Mouse (Mus musculus): ENCODE data around the gene Prpf40b. TPM values are rescaled to one million over a fixed set of nuclear protein-coding genes. Genes with fewer than 3 reads are reported as not detected.

Gene Prpf40b
- total and polyA plus RNA-seq, 3 experiments: 24.7 to 46.4 TPM; not detected in 1

GRCm38 (mm10) chr15:99334500-99334899 is 39.6 kb downstream of the Prpf40b start:
- Histone ChIP-seq H3K9me3 (replicated peaks; ENCODE audit: insufficient read depth, low read length) (no peaks in the 10 kb centered on the region), H3K9ac (ENCODE audit: control insufficient read depth, low read depth, low read length, poor library complexity, severe bottlenecking) (no peak overlapping the region), H3K36me3 (ENCODE audit: control insufficient read depth in 1 of 2, insufficient read depth in 2 of 2, low read length in 2 of 2) (peaks cover 0 to 25% of the 10 kb centered on the region in 2 experiments; a peak in 2 of 4 replicates), H3K79me2 (ENCODE audit: control insufficient read depth, insufficient read depth, low read length, poor library complexity) (no peaks in the 10 kb centered on the region), H3K27me3 (ENCODE audit: control insufficient read depth in 1 of 2, insufficient read depth in 2 of 2, low read length in 2 of 2) (peaks cover 0 to 1% of the 10 kb centered on the region in 2 experiments; a peak in 1 of 4 replicates), H3K27ac (ENCODE audit: control insufficient read depth, low read depth, low read length) (no peak overlapping the region), H3K4me3 (ENCODE audit: control insufficient read depth in 1 of 2, insufficient read depth in 1 of 2, low read depth in 2 of 2, low read length in 2 of 2) (no peak overlapping the region), H3K4me1 (ENCODE audit: control insufficient read depth in 1 of 2, insufficient read depth in 2 of 2, low read length in 2 of 2) (peaks cover 9 to 35% of the 10 kb centered on the region in 2 experiments)
- no peak for DNase-seq (ENCODE audit: low read depth, low spot score)
- no peak for TF ChIP-seq E2F4 (IDR thresholded peaks at IDR 0.05; ENCODE audit: borderline replicate concordance, low read depth, low read length)
- TF ChIP-seq ZKSCAN1 (IDR thresholded peaks at IDR 0.05; ENCODE audit: low read depth, low read length): no peak
- TF ChIP-seq MEF2A (IDR thresholded peaks at IDR 0.05; ENCODE audit: extremely low read depth, insufficient replicate concordance, low read depth, low read length, poor library complexity, severe bottlenecking): no peak
- no peak for TF ChIP-seq MXI1 (IDR thresholded peaks at IDR 0.05; ENCODE audit: low read depth, low read length)
- no peak for TF ChIP-seq CHD2 (IDR thresholded peaks at IDR 0.05; ENCODE audit: low read length)

- H3K9ac ChIP-seq (ENCODE audit: control insufficient read depth, low read depth, low read length, poor library complexity, severe bottlenecking): no peak overlapping the region
Observed at GRCm38 (mm10) chr15:99335801-99336320, 41.0 kb downstream of the Prpf40b start.

GRCm38 (mm10) chr15:99338916-99339315 is 44.0 kb downstream of the Prpf40b start:
- peaks cover 4 to 11% of the 10 kb centered on the region in 2 experiments; a peak in 3 of 4 replicates for H3K4me1 ChIP-seq (ENCODE audit: control insufficient read depth in 1 of 2, insufficient read depth in 2 of 2, low read length in 2 of 2)
- no peak for DNase-seq (ENCODE audit: low read depth, low spot score)
- TF ChIP-seq BHLHE40 (IDR thresholded peaks at IDR 0.05; ENCODE audit: borderline replicate concordance, low read depth, low read length) (no peak), TAL1 (IDR thresholded peaks at IDR 0.05; ENCODE audit: low read length) (no peak), CTCF (IDR thresholded peaks at IDR 0.05 in 2 of 3, conservative IDR thresholded peaks at IDR 0.05 in 1 of 3; ENCODE audit: control insufficient read depth in 1 of 3, insufficient read depth in 1 of 3, low read depth in 2 of 3, low read length in 3 of 3, poor library complexity in 1 of 3, severe bottlenecking in 1 of 3) (no peak)
- H3K27me3 ChIP-seq (ENCODE audit: control insufficient read depth in 1 of 2, insufficient read depth in 2 of 2, low read length in 2 of 2): peaks cover 0 to 4% of the 10 kb centered on the region in 2 experiments; a peak in 3 of 4 replicates
- no peak overlapping the region for H3K9ac ChIP-seq (ENCODE audit: control insufficient read depth, low read depth, low read length, poor library complexity, severe bottlenecking)
- H3K36me3 ChIP-seq (ENCODE audit: control insufficient read depth in 1 of 2, insufficient read depth in 2 of 2, low read length in 2 of 2): no peaks in the 10 kb centered on the region; a peak in 1 of 4 replicates
- H3K27ac ChIP-seq (ENCODE audit: control insufficient read depth, low read depth, low read length): no peak overlapping the region
- H3K4me3 ChIP-seq (ENCODE audit: control insufficient read depth in 1 of 2, insufficient read depth in 1 of 2, low read depth in 2 of 2, low read length in 2 of 2): no peak overlapping the region
- H3K9me3 ChIP-seq (replicated peaks; ENCODE audit: insufficient read depth, low read length): no peaks in the 10 kb centered on the region
- no peaks in the 10 kb centered on the region for H3K79me2 ChIP-seq (ENCODE audit: control insufficient read depth, insufficient read depth, low read length, poor library complexity)

More at GRCm38 (mm10) chr15:99335801-99336320, 41.0 kb downstream of the Prpf40b start:
- no peak for TF ChIP-seq RAD21 (IDR thresholded peaks at IDR 0.05; ENCODE audit: low read depth, low read length)
- no peak for TF ChIP-seq SIN3A (IDR thresholded peaks at IDR 0.05; ENCODE audit: low read length)
- peaks cover 0 to 19% of the 10 kb centered on the region in 2 experiments; a peak in 2 of 4 replicates for H3K36me3 ChIP-seq (ENCODE audit: control insufficient read depth in 1 of 2, insufficient read depth in 2 of 2, low read length in 2 of 2)
- H3K4me1 ChIP-seq (ENCODE audit: control insufficient read depth in 1 of 2, insufficient read depth in 2 of 2, low read length in 2 of 2): peaks cover 8 to 32% of the 10 kb centered on the region in 2 experiments
- no peak for DNase-seq (ENCODE audit: low read depth, low spot score)
- H3K79me2 ChIP-seq (ENCODE audit: control insufficient read depth, insufficient read depth, low read length, poor library complexity): no peaks in the 10 kb centered on the region
- H3K4me3 ChIP-seq (ENCODE audit: control insufficient read depth in 1 of 2, insufficient read depth in 1 of 2, low read depth in 2 of 2, low read length in 2 of 2): no peak overlapping the region
- no peaks in the 10 kb centered on the region for H3K9me3 ChIP-seq (replicated peaks; ENCODE audit: insufficient read depth, low read length)
- H3K27ac ChIP-seq (ENCODE audit: control insufficient read depth, low read depth, low read length): no peak overlapping the region
- H3K27me3 ChIP-seq (ENCODE audit: control insufficient read depth in 1 of 2, insufficient read depth in 2 of 2, low read length in 2 of 2): peaks cover 0 to 1% of the 10 kb centered on the region in 2 experiments; a peak in 1 of 4 replicates
